Mouse (Mus musculus) testis, adult 2 months (tissue): Measurements from ENCODE around the gene Wdr53.

Source experiments
- CTCF ChIP-seq: fragments of 200-500 bp; IDR thresholded peaks from 2 replicates; pipeline ENCODE4 v1.5.1; 2012; ENCODE audit warnings: low read depth, mild to moderate bottlenecking, inconsistent platforms, low read length, moderate library complexity; ENCODE audit not compliant: control insufficient read depth, insufficient read depth, insufficient replicate concordance
- POLR2A ChIP-seq: fragments of 200-500 bp; IDR thresholded peaks from 2 replicates; pipeline ENCODE4 v1.6.1; 2012; ENCODE audit warnings: low read depth, mild to moderate bottlenecking, inconsistent platforms, low read length, moderate library complexity; ENCODE audit not compliant: control insufficient read depth

DNA sequence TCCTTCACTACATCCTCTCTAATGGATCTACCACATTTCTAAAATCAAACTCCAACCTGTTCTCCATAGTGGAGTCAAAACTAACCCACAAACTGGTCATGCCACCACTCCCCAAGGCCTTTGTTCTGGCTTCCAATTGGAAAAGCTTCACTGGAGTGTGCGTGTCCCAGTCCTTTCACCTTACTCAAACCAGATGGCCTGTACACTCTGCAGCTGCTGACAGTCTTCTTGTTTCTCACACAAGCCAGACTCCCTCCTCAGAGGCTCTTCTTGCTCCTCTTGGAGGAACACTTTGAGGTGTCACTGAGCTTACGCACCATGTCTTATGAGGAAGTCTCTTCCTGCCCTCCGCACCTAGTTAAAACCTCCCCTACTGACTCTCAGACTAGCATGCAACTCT is 3.1 kb upstream of the Wdr53 start:
- TF ChIP-seq POLR2A (no peak), CTCF (no peak)
